Mouse (Mus musculus): ENCODE data around the gene AI464131.

Gene AI464131

DNA sequence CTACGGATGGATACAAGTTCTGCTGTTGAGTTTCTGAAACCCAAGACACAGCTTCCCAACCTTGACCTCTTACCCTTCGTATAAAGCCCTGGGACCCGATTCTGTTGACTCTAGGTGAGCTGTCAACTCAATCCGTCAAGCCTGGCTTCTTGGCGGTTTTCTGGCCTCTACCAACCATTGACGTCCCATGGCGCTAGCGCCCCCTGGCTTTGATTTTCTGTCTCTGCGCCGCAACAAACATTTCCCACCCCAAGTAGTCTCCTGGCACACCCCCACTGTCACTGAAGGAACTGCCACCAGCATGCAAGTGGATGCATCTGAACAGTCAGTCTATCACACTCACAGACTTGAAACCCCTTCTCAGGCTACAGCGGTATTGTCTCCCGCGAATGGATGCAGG lies 3.3 kb upstream of the AI464131 start:
- DNase-seq (ENCODE audit: extremely low spot score, low read depth, low spot score): no peak

- DNase-seq (ENCODE audit: extremely low spot score, low read depth, low spot score): no peak
Observed at GRCm38 (mm10) chr4:41505131-41505551, 2.3 kb upstream of the AI464131 start.

- DNase-seq (ENCODE audit: extremely low spot score, low read depth, low spot score): no peak
Observed at GRCm38 (mm10) chr4:41504325-41504724, 1.4 kb upstream of the AI464131 start.

- no peak for DNase-seq (ENCODE audit: extremely low spot score, low read depth, low spot score)
Observed at GRCm38 (mm10) chr4:41502171-41502940, 520 bp downstream of the AI464131 start.

DNA sequence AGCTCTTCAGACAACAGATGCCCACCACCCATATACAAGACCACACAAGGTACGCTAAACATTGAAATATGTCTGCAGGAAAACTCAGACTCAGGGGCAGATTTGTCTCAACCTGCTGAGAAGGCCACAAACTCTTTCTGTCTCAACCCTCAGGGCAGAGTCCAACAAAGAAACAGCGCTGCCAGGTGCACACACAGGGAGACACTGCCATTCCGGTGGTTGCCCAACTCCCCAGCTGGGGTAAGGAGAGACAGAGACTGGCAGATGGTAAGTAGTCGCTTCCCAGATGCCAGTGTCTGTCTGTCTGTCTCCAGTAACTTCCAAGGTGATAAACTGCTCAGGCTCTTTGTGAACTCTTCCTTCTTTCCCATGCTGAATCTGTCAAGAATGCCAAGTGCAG lies 2.1 kb downstream of the AI464131 start:
- DNase-seq (ENCODE audit: extremely low spot score, low read depth, low spot score): no peak

DNA sequence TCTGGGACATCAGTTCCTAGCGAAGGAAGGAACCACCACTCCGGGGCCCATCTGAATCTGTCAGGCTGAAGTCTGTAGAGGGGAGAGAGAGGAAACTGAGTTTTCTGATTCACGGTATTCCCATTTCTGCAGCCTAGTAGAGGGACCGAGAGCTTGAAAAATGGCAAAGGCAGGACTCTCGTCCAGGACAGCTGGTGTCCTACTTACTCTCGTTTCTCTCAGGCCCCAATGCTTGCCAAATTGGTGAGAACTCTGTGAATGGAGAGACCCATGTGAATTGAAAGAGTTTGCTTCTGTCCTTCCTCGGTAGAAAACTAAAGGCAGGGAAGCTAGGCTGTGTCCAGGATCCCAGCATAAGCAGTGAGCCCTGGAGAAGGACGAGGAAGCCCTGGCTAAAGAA lies 3.3 kb downstream of the AI464131 start:
- DNase-seq (ENCODE audit: extremely low spot score, low read depth, low spot score): no peak

- DNase-seq (ENCODE audit: extremely low spot score, low read depth, low spot score): no peak
Observed at GRCm38 (mm10) chr4:41498921-41499391, 3.9 kb downstream of the AI464131 start.

DNA sequence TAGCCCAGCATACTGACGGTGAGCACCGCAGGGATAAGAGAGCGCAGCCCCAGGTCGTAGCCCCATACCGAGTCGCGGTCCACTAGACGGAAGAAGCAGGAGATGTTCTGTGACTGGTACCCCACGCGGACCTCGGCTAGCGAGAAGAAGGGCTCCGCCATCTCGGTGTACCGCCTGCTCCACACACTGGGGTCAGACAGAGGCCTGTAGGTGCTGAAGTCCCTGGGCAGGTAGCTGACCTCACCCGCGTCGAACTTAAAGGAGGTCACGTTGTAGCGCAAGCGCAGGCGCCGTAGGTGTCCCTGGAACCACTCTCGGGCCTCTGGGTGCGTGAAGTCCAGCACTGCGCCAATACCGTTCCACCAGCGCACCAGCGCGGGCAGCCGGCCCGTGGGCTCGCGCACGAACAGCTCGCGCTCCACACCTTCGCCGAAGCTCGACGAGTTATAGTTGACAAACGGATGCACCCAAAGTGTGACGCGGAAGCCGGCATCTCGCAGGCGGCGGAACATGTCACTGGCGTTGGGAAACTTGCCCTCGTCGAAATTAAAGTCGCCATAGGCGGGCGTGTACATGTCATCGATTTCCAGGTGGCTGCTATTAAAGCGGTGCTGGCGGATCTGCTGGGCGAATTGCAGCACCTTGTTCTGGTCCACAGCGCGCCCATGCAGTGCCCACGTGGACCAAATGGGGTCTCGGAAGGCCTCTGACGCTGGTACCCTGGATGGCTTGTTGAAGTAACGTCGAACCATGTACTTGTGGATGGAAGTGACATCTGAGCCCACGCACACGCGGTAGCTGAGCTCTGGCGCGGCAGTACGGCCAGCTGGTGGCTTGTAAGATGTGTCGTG lies 4.7 kb downstream of the AI464131 start:
- no peak for DNase-seq (ENCODE audit: extremely low spot score, low read depth, low spot score)

DNA sequence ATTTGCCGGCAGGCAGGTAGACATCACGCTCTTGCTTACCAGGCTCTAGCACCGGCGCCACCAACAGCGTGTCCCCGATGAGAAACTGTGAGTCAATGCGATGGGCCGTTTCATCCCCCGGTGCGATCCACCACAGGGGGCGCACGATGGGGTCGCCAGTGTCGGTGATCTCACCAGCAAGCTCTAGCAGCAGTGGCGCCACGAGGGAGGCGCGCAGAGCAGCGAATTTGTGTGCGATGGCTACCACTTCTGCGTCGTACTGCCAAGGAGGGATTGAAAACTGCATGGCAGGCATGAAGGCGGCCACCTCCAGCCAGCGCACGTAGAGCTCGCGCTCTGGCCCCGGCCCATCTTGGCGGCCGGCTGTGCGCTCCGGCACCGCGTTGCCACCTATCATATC lies 5.3 kb downstream of the AI464131 start:
- DNase-seq (ENCODE audit: extremely low spot score, low read depth, low spot score): no peak

DNA sequence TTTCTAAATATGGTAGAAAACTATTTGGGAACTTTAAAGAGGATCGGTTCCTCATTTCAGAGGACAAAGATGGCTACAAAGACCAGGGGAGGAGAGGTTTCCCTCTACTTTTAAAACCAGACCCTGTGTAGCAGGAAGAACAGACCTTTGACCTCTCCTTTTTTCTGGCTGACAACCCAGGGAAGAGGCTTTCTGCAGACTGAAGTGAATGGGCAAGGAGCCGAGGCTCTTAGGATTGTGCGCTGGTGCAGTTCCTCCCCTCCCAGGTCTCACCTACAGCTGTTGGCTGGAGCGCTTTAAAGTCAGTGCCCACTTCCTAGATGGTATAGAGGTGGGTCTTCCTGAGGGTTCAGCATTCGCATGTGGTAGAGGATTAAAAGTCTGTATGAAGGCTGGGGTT lies 5.8 kb downstream of the AI464131 start:
- DNase-seq (ENCODE audit: extremely low spot score, low read depth, low spot score): no peak

DNA sequence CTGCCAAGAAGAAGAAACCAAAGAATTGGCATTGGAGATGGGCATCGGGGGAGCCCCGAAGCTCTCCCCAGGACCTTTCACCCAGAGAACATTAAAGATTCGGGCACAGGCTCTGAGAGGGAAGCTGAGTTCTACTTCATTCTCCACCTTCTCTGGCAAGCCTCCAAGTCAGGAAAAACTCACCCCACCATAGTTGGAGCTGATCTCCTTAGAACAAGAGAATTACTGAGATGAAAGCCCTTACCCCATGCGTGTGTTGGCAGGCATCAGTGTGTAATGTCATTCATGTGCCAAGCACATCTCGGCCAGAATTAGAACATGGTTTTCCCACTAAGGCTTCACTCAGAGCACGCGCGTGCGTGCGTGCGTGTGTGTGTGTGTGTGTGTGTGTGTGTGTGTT lies 7.0 kb downstream of the AI464131 start:
- DNase-seq (ENCODE audit: extremely low spot score, low read depth, low spot score): no peak

- DNase-seq (ENCODE audit: extremely low spot score, low read depth, low spot score): no peak
Observed at GRCm38 (mm10) chr4:41495076-41495475, 7.8 kb downstream of the AI464131 start.

DNA sequence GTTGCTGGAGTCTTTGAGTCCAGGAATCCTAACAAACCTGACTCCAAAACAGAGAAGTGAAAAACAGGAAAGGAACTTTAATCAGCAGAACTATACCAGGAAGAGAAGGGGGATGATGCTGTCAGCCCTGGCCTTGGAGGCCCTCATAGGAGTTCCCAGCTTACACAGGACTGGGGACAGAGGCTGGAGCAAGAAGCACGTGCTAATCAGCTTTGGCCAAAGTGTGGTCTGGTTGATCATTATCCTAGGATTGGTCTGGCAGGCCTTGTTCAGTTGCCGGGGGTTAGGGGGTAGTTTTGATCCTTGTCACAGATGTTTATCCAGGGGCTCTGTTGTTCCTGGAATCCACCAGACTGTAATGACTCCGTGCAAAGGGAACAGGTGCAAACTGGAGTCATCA lies 8.5 kb downstream of the AI464131 start:
- no peak for DNase-seq (ENCODE audit: extremely low spot score, low read depth, low spot score)

DNA sequence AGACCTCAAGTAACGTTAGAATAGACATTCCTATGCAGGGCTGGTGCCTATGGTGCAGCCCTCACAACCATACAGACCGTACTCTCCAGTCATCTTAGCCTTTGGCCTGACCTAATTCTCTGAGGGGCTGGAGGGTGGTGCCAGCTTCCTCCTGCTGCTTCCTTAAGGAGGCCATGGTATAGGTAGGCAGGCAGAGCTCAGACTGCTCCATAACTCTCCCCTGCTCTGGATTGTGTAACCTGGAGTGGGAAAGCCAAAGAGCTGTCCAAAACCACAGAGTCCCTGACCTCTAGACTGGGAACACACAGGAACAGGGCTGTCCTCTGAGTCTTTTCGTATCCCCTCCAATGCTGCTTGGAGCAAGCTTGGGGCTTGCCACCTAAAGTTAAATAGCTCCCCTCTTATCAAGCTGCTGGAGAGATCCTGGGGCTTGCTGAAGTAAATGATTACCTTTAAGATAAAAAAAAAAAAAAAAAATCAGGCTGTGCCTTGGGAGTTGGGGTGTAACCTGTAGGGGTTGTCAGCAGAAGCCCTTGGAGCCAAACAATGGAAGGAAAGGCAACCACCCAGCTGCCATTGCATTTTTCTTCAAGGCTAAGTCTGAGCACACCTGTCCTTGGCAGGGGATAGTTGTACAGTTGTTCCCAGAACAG lies 9.3 kb downstream of the AI464131 start:
- no peak for DNase-seq (ENCODE audit: extremely low spot score, low read depth, low spot score)

DNA sequence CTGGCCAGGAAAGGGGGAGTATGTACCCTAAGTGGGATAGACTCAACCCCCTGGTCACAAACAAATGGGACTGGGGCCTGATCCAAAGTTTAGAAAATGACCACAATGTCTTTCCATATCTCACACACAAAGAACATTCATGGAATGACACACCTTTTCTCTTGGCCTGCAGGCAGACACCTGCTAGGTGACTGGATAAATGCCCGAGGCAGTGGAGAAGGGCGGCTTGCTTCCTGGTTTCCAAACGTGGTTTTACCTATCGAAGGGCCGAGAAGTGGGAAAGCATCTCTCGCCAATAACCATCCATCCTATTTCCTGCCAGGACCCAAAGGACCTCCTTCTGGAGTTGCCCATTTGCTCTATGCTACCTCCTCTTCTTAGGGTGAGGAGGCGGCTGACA lies 9.9 kb downstream of the AI464131 start:
- no peak for DNase-seq (ENCODE audit: extremely low spot score, low read depth, low spot score)

GRCm38 (mm10) chr4:41481601-41482017 lies 21.3 kb downstream of the AI464131 start:
- DNase-seq (ENCODE audit: extremely low spot score, low read depth, low spot score): peak; percentile 56

DNA sequence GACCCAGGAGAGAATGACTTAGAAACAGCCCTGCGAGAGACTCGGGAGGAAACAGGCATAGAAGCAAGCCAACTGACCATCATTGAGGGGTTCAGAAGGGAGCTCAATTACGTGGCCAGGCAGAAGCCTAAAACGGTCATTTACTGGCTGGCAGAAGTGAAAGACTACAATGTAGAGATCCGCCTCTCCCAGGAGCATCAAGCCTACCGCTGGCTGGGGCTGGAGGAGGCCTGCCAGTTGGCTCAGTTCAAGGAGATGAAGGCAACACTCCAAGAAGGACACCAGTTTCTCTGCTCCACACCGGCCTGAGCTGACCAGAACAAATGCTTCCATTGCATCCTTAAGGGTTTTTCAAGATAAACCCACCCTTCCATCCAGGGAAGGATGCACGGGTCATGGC lies 22.6 kb downstream of the AI464131 start:
- no peak for DNase-seq (ENCODE audit: extremely low spot score, low read depth, low spot score)

DNA sequence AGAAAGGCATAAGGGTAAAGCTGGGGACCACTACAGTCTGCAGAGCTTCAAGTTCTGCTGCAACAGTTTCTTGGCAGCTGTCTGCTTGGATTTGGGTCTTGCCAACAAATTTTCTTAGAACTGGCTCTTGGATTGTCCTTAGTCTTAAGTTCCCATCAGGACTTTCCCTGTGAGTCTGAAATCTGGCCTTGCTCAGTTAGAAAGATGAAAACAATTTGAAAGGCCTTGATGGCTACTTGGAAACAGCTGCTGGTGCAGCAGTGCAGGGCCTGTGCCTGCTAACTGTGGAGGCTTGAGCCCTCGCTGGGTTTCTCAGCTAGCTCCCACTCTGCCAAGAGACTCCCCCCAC lies 23.4 kb downstream of the AI464131 start:
- DNase-seq (ENCODE audit: extremely low spot score, low read depth, low spot score): no peak

- no peak for DNase-seq (ENCODE audit: extremely low spot score, low read depth, low spot score)
Observed at GRCm38 (mm10) chr4:41478751-41479455, 24.0 kb downstream of the AI464131 start.

GRCm38 (mm10) chr4:41477648-41478160 lies 25.2 kb downstream of the AI464131 start:
- no peak for DNase-seq (ENCODE audit: extremely low spot score, low read depth, low spot score)

GRCm38 (mm10) chr4:41471384-41471689 lies 31.5 kb downstream of the AI464131 start:
- no peak for DNase-seq (ENCODE audit: extremely low spot score, low read depth, low spot score)
